Mouse (Mus musculus): ENCODE measurements around the gene Tal1. TPM values are rescaled to one million over a fixed set of nuclear protein-coding genes. Genes with fewer than 3 reads are reported as not detected.

Tal1 gene
- not detected for polyA plus RNA-seq (2017; shearing (Covaris generic))

GRCm38 (mm10) chr4:115056371-115056920, at the start of gene Tal1:
Tal1 (plus strand) TSS chr4:115056426.

GRCm38 (mm10) chr4:115088611-115089338, 32.5 kb downstream of the Tal1 start, which contains the start of gene Pdzk1ip1:
Pdzk1ip1 (plus strand) TSS chr4:115088708.

Other genes starting within 250 kb of the Tal1 start
- not detected for gene Gm12830, start 234.7 kb upstream of the Tal1 start, polyA plus RNA-seq (2017; shearing (Covaris generic))
- 0.10 TPM for gene Foxd2, start 147.6 kb upstream of the Tal1 start, polyA plus RNA-seq (2017; shearing (Covaris generic))
- not detected for gene Foxe3, start 130.4 kb upstream of the Tal1 start, polyA plus RNA-seq (2017; shearing (Covaris generic))
- gene Cmpk1, start 69.2 kb upstream of the Tal1 start, polyA plus RNA-seq (2017; shearing (Covaris generic)): 43.8 TPM
- 1.3 TPM for gene Stil, start 56.3 kb upstream of the Tal1 start, polyA plus RNA-seq (2017; shearing (Covaris generic))
- gene Pdzk1ip1, start 32.3 kb downstream of the Tal1 start, polyA plus RNA-seq (2017; shearing (Covaris generic)): 28.7 TPM
- not detected for gene Cyp4x1, start 77.9 kb downstream of the Tal1 start, polyA plus RNA-seq (2017; shearing (Covaris generic))
- gene Cyp4a29, start 185.7 kb downstream of the Tal1 start, polyA plus RNA-seq (2017; shearing (Covaris generic)): not detected
- not detected for gene Cyp4a12a, start 242.6 kb downstream of the Tal1 start, polyA plus RNA-seq (2017; shearing (Covaris generic))

All from CD4-positive, CD25-positive, alpha-beta regulatory T cell, adult 9 weeks (primary cell).